Mouse (Mus musculus): ENCODE results near the gene Map3k14.

- no peak for TF ChIP-seq CTCF (IDR thresholded peaks at IDR 0.05; ENCODE audit: extremely low read depth, insufficient read depth, insufficient read length, insufficient replicate concordance)
- TF ChIP-seq POLR2A (IDR thresholded peaks at IDR 0.05; ENCODE audit: low read depth, low read length), result no peak
Measured at GRCm38 (mm10) chr11:103260034-103260433, 7.2 kb downstream of the Map3k14 start.

Measured in spleen, adult 2 months (tissue).